Mouse (Mus musculus) gastrocnemius, adult 2 months (tissue): ENCODE measurements at regions not wholly inside any gene's neighbourhood (a gene's known extent, or its start where the extent isn't known, plus 50 kb on each side); places are given as distances from the start of the nearest gene placed in this dataset.
A peak's percentile ranks its signal among the peaks of the same experiment; 100 is the strongest.

Experiments
- DNase-seq: peaks from one replicate; pipeline ENCODE4 v3.0.0; 2022
- H3K27ac ChIP-seq: fragments of 200-600 bp; 2 replicates; pipeline ENCODE4 v1.8.1; 2022; ENCODE audit warnings: mild to moderate bottlenecking
- H3K4me3 ChIP-seq: fragments of 200-600 bp; 2 replicates; pipeline ENCODE4 v1.8.1; 2022; ENCODE audit warnings: mild to moderate bottlenecking, moderate library complexity
- CTCF ChIP-seq: fragments of 200-600 bp; IDR thresholded peaks from 2 replicates; pipeline ENCODE4 v1.8.1; 2022; ENCODE audit warnings: antibody characterized with exemption, mild to moderate bottlenecking, moderate library complexity
- intact Hi-C: fragments of 180-260 bp; cut with DNase I; formaldehyde crosslinking; loops from one replicate; pipeline ENCODE4 v1.15.1; 2025

GRCm38 (mm10) chr11:27833736-27834135, 505.9 kb downstream of the Gm6685 start:
- TF ChIP-seq CTCF, result no peak
- intact Hi-C loops, result no loop called here
- no peak for DNase-seq
- Histone ChIP-seq H3K27ac (no peak overlapping the region), H3K4me3 (no peak overlapping the region)

- TF ChIP-seq CTCF, result no peak
- Histone ChIP-seq H3K4me3 (no peak overlapping the region), H3K27ac (no peak overlapping the region)
- DNase-seq, result no peak
- intact Hi-C loops, result no loop called here
These were observed 539.6 kb downstream of the Gm6685 start for GRCm38 (mm10) chr11:27799826-27800620.

DNA sequence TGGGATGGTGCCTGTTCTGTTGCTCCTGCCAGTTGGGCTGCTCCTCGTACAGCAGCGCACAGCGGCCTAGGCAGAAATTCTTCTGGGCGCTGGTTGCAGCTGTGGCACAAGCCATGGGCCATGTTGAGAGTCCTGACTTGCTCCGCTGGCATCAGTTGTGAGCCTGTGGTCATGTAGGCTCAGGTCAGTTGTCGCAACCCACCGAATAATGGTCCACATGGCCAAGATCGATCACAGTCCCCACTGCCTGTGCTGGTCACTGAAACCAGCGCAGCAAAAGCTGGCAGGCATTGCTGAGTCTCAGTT, 585.8 kb downstream of the Gm6685 start:
- intact Hi-C loops, result no loop called here
- no peak for DNase-seq
- TF ChIP-seq CTCF, result no peak
- no peak overlapping the region for H3K27ac ChIP-seq
- H3K4me3 ChIP-seq, result no peak overlapping the region

DNA sequence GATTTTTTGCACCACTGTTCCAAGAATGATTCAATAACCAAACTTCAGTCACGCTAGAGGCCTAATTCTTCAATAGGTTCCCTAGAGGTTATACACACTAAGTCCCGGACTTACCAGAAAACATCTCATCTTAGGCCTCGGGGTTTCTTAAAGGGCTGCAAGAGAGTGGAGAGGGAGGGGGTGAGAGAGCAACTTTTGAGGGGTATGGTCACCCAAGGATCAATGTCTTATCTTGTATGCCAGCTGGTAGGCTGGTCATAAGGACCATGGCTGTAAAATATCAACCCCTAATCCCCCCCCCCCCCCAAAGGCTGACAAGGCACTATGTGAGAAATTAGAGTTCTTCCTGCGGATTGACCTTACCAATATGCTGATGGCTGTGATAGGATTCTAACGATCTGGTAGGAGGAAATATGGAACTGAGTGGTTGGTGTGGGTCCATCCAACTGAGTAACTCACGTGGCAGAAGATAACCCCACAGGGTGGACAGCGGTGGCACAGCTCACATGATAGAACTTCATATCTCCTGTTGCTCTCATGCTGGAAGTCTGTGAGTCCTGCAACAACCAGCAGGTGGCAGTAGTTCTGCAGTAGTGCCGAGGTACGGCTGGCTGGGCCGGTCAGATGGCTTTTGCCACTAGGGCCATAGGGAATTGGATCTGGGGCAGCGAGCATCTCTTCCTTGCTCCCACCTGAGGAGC, 586.3 kb downstream of the Gm6685 start:
- intact Hi-C loops, result no loop called here
- Histone ChIP-seq H3K27ac (no peak overlapping the region), H3K4me3 (no peak overlapping the region)
- DNase-seq, result no peak
- TF ChIP-seq CTCF, result peak; percentile 24; the same call in 1 of the 2 replicates

DNA sequence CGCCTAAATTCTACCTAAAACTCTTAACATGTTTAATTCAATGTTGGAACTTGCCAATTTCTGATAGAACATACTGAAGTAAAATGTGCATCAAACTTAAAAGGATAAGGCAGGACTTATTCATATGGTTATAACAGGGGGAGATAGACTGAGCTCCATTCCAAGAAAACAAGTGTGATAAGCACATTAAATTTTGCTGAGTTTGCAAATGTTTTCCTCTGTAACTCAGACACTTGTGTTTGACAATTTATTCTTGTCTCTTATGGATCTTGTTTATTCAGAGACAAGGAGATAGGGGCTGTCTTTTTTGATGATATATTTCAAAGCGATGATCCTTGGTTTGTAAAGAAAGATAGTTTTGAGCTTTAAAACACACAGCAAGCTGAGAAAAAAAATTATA, 613.6 kb downstream of the Gm6685 start:
- DNase-seq, result no peak

GRCm38 (mm10) chr11:27721346-27721745, 618.3 kb downstream of the Gm6685 start:
- intact Hi-C loops, result no loop called here
- Histone ChIP-seq H3K4me3 (no peak overlapping the region), H3K27ac (no peak overlapping the region)
- no peak for DNase-seq
- no peak for TF ChIP-seq CTCF

More for the DNA sequence above, 613.6 kb downstream of the Gm6685 start:
- H3K27ac ChIP-seq, result no peak overlapping the region
- intact Hi-C loops, result no loop called here
- TF ChIP-seq CTCF, result no peak
- no peak overlapping the region for H3K4me3 ChIP-seq

GRCm38 (mm10) chr11:27672436-27672835, 667.2 kb downstream of the Gm6685 start:
- Histone ChIP-seq H3K4me3 (no peak overlapping the region), H3K27ac (no peak overlapping the region)
- intact Hi-C loops, result no loop called here
- TF ChIP-seq CTCF, result no peak
- DNase-seq, result no peak
